ENCODE assay signal across 14 mouse cellular contexts in genomic region chr2:167252057-167252687, GRCm38 (mm10). TPM values are rescaled to one million over a fixed set of nuclear protein-coding genes. Genes with fewer than 3 reads are reported as not detected.
DNase-seq lines count a peak whose midpoint lies in the region; ATAC-seq and TF ChIP-seq lines count a peak whose summit lies in the region.
"Had no signal": no experiment of that assay in that cellular context is flagged by ENCODE, and none has a peak within 500 bp of the region (broad histone marks: within the 10 kb centered on the region; RNA-seq: fewer than 3 reads in every experiment).

No protein-coding gene starts in this region.

- no peak for TF ChIP-seq CTCF in intestine, postnatal 0 days (IDR thresholded peaks at IDR 0.05; ENCODE audit: low read depth)
- TF ChIP-seq CTCF in stomach, postnatal 0 days (IDR thresholded peaks at IDR 0.05; ENCODE audit: low read depth): no peak

- no peak for ATAC-seq in forebrain, embryonic 14.5 days
- no peak for ATAC-seq in intestine, embryonic 14.5 days (replicated peaks; ENCODE audit: low FRiP score, low TSS enrichment, low read depth)
- no peak for ATAC-seq in intestine, postnatal 0 days
- ATAC-seq in stomach, postnatal 0 days (ENCODE audit: low FRiP score, low TSS enrichment): 0 out of 2 replicates have a peak, but pooled peaks have one; percentile 22
- ATAC-seq in midbrain, embryonic 15.5 days (replicated peaks): no peak

- no peak overlapping the region for H3K9ac ChIP-seq in forebrain, embryonic 14.5 days (ENCODE audit: low read length)
- no peak overlapping the region for H3K9ac ChIP-seq in intestine, embryonic 14.5 days (ENCODE audit: low read length)
- no peak overlapping the region for H3K9ac ChIP-seq in intestine, postnatal 0 days (ENCODE audit: low read depth, low read length)
- no peak overlapping the region for H3K9ac ChIP-seq in stomach, postnatal 0 days (ENCODE audit: low read length)
- no peak overlapping the region for H3K9ac ChIP-seq in midbrain, embryonic 15.5 days
- H3K9ac ChIP-seq: neural tube, embryonic 13.5 days had no signal

- no peak for TF ChIP-seq EP300 in stomach, postnatal 0 days (optimal IDR thresholded peaks at IDR 0.05)

- H3K9me3 ChIP-seq in forebrain, embryonic 10.5 days: no peaks in the 10 kb centered on the region
- H3K9me3 ChIP-seq in forebrain, embryonic 14.5 days (replicated peaks; ENCODE audit: control insufficient read depth, low read length): no peaks in the 10 kb centered on the region
- H3K9me3 ChIP-seq in intestine, embryonic 14.5 days (ENCODE audit: control insufficient read depth, low read length): no peaks in the 10 kb centered on the region
- no peaks in the 10 kb centered on the region for H3K9me3 ChIP-seq in intestine, postnatal 0 days (ENCODE audit: control insufficient read depth)
- no peaks in the 10 kb centered on the region for H3K9me3 ChIP-seq in stomach, postnatal 0 days (ENCODE audit: control insufficient read depth, low read length)
- no peaks in the 10 kb centered on the region for H3K9me3 ChIP-seq in midbrain, embryonic 15.5 days
- H3K9me3 ChIP-seq: neural tube, embryonic 13.5 days had no signal

- H3K27me3 ChIP-seq in forebrain, embryonic 10.5 days (ENCODE audit: poor library complexity, severe bottlenecking): no peaks in the 10 kb centered on the region
- no peaks in the 10 kb centered on the region for H3K27me3 ChIP-seq in forebrain, embryonic 14.5 days (replicated peaks; ENCODE audit: control insufficient read depth, insufficient read depth, low read length)
- no peaks in the 10 kb centered on the region for H3K27me3 ChIP-seq in intestine, embryonic 14.5 days (replicated peaks; ENCODE audit: control insufficient read depth, insufficient read depth, low read length)
- no peaks in the 10 kb centered on the region for H3K27me3 ChIP-seq in intestine, postnatal 0 days (replicated peaks; ENCODE audit: control insufficient read depth, insufficient read depth, low read length)
- no peaks in the 10 kb centered on the region for H3K27me3 ChIP-seq in stomach, postnatal 0 days (ENCODE audit: control insufficient read depth, insufficient read depth, low read length)
- H3K27me3 ChIP-seq in midbrain, embryonic 15.5 days (replicated peaks): no peaks in the 10 kb centered on the region
- H3K27me3 ChIP-seq: neural tube, embryonic 13.5 days had no signal

- no peaks in the 10 kb centered on the region for H3K36me3 ChIP-seq in forebrain, embryonic 10.5 days (replicated peaks)
- H3K36me3 ChIP-seq in forebrain, embryonic 14.5 days (ENCODE audit: control insufficient read depth, insufficient read depth, low read length): no peaks in the 10 kb centered on the region
- no peaks in the 10 kb centered on the region for H3K36me3 ChIP-seq in intestine, embryonic 14.5 days (ENCODE audit: control insufficient read depth, insufficient read depth, low read length)
- H3K36me3 ChIP-seq in intestine, postnatal 0 days (ENCODE audit: control insufficient read depth, insufficient read depth): no peaks in the 10 kb centered on the region
- no peaks in the 10 kb centered on the region for H3K36me3 ChIP-seq in stomach, postnatal 0 days (ENCODE audit: control insufficient read depth, insufficient read depth, low read length)
- H3K36me3 ChIP-seq in midbrain, embryonic 15.5 days (replicated peaks): no peaks in the 10 kb centered on the region
- H3K36me3 ChIP-seq: neural tube, embryonic 13.5 days had no signal

- H3K4me1 ChIP-seq in forebrain, embryonic 10.5 days: peaks cover 39% of the 10 kb centered on the region
- H3K4me1 ChIP-seq in forebrain, embryonic 14.5 days (ENCODE audit: control insufficient read depth, insufficient read depth, low read length): no peaks in the 10 kb centered on the region
- H3K4me1 ChIP-seq in intestine, embryonic 14.5 days (replicated peaks; ENCODE audit: control insufficient read depth, insufficient read depth, low read length): peaks cover 27% of the 10 kb centered on the region
- H3K4me1 ChIP-seq in intestine, postnatal 0 days (replicated peaks; ENCODE audit: control insufficient read depth, insufficient read depth, low read length): 0 out of 2 replicates have a peak, but pooled peaks cover 3% of the 10 kb centered on the region
- 0 out of 2 replicates have a peak, but pooled peaks cover 2% of the 10 kb centered on the region for H3K4me1 ChIP-seq in stomach, postnatal 0 days (replicated peaks; ENCODE audit: control insufficient read depth, insufficient read depth)
- 0 out of 2 replicates have a peak, but pooled peaks cover 6% of the 10 kb centered on the region for H3K4me1 ChIP-seq in midbrain, embryonic 15.5 days

- 53% methylated on average over 3 of the region's 3 CpGs for WGBS in forebrain, embryonic 10.5 days
- WGBS in forebrain, embryonic 14.5 days: 41% methylated on average over 3 of the region's 3 CpGs
- 28% methylated on average over 3 of the region's 3 CpGs for WGBS in intestine, embryonic 14.5 days
- WGBS in intestine, postnatal 0 days: 35% methylated on average over 3 of the region's 3 CpGs
- WGBS in stomach, postnatal 0 days: 11% methylated on average over 3 of the region's 3 CpGs
- WGBS in midbrain, embryonic 15.5 days: 48% methylated on average over 3 of the region's 3 CpGs

- H3K4me2 ChIP-seq in forebrain, embryonic 14.5 days (ENCODE audit: low read length): no peak overlapping the region
- no peak overlapping the region for H3K4me2 ChIP-seq in intestine, embryonic 14.5 days (ENCODE audit: low read length)
- H3K4me2 ChIP-seq in intestine, postnatal 0 days (replicated peaks; ENCODE audit: low read depth): no peak overlapping the region
- no peak overlapping the region for H3K4me2 ChIP-seq in stomach, postnatal 0 days (replicated peaks; ENCODE audit: low read depth)
- H3K4me2 ChIP-seq in midbrain, embryonic 15.5 days: no peak overlapping the region
- H3K4me2 ChIP-seq: liver, embryonic 11.5 days; neural tube, embryonic 13.5 days had no signal

- no peak for DNase-seq in forebrain, embryonic 10.5 days (ENCODE audit: extremely low spot score, low spot score)
- no peak for DNase-seq in forebrain, embryonic 14.5 days (ENCODE audit: low spot score)
- no peak for DNase-seq in intestine, embryonic 14.5 days (ENCODE audit: low spot score)
- peak; percentile 22 for DNase-seq in right cerebral cortex, postnatal 4 days
- DNase-seq in right cerebral cortex, postnatal 14 days: no peak
- DNase-seq in stomach, postnatal 0 days (ENCODE audit: low spot score): no peak
- DNase-seq: cerebellum, postnatal 36 days; gastrocnemius, postnatal 10 days; right cerebral cortex, adult 18-20 months had no signal

- H3K27ac ChIP-seq in forebrain, embryonic 10.5 days: peak overlapping the region; percentile 60
- H3K27ac ChIP-seq in forebrain, embryonic 14.5 days (ENCODE audit: low read depth, low read length): no peak overlapping the region
- 0 out of 2 replicates have a peak overlapping the region, but pooled peaks have one; percentile 33 for H3K27ac ChIP-seq in intestine, embryonic 14.5 days (ENCODE audit: low read depth)
- no peak overlapping the region for H3K27ac ChIP-seq in intestine, postnatal 0 days (ENCODE audit: low read depth, low read length)
- H3K27ac ChIP-seq in stomach, postnatal 0 days (replicated peaks): peak overlapping the region; percentile 65
- H3K27ac ChIP-seq in midbrain, embryonic 15.5 days: no peak overlapping the region
- H3K27ac ChIP-seq: neural tube, embryonic 13.5 days had no signal

- no peak overlapping the region for H3K4me3 ChIP-seq in forebrain, embryonic 10.5 days
- no peak overlapping the region for H3K4me3 ChIP-seq in forebrain, embryonic 14.5 days (ENCODE audit: low read depth, low read length)
- no peak overlapping the region for H3K4me3 ChIP-seq in intestine, embryonic 14.5 days (ENCODE audit: low read depth, low read length)
- H3K4me3 ChIP-seq in intestine, postnatal 0 days (ENCODE audit: low read depth, low read length): no peak overlapping the region
- H3K4me3 ChIP-seq in stomach, postnatal 0 days (ENCODE audit: low read depth, low read length): no peak overlapping the region
- no peak overlapping the region for H3K4me3 ChIP-seq in midbrain, embryonic 15.5 days
- H3K4me3 ChIP-seq: erythroblast, embryonic 14.5 days; neural tube, embryonic 13.5 days had no signal

RNA-seq across cellular contexts. Expression of gene Ptgis, which starts 11.8 kb away (rescaled TPM):
- polyA plus RNA-seq in forebrain, embryonic 10.5 days (2016; fragmentation: Nextera tagmentation; extraction: Ambion mirVana): 13.5 and 13.7 TPM in 2 replicates
- polyA plus RNA-seq in forebrain, embryonic 14.5 days (2014; fragmentation: Nextera tagmentation; extraction: Ambion mirVana): 3.7 and 3.9 TPM in 2 replicates
- polyA plus RNA-seq in intestine, embryonic 14.5 days (2014; fragmentation: Nextera tagmentation; extraction: Ambion mirVana): 15.1 and 17.3 TPM in 2 replicates
- 8.9 and 9.5 TPM in 2 replicates for polyA plus RNA-seq in intestine, postnatal 0 days (2015; fragmentation: Nextera tagmentation; extraction: Ambion mirVana)
- polyA plus RNA-seq in stomach, postnatal 0 days (2015; fragmentation: Nextera tagmentation; extraction: Ambion mirVana): 21.9 and 26.7 TPM in 2 replicates
- 4.3 and 4.8 TPM in 2 replicates for polyA plus RNA-seq in midbrain, embryonic 15.5 days (2015; fragmentation: Nextera tagmentation; extraction: Ambion mirVana)
- polyA plus RNA-seq: erythroblast, embryonic 14.5 days had no signal

Comparison
In these comparisons a context has a peak if more than half of its experiments do, and no peak if none do; other contexts are left out.
1. H3K27ac ChIP-seq: peak in forebrain, embryonic 10.5 days (single experiment), intestine, embryonic 14.5 days (single experiment) and stomach, postnatal 0 days (single experiment); none in forebrain, embryonic 14.5 days (single experiment), intestine, postnatal 0 days (single experiment) and midbrain, embryonic 15.5 days (single experiment).